Mouse (Mus musculus) left cerebral cortex, postnatal 36 days (tissue): ENCODE measurements around the gene Ddr1. TPM values are rescaled to one million over a fixed set of nuclear protein-coding genes. Genes with fewer than 3 reads are reported as not detected.

Experiments
- DNase-seq, 2 experiments: peaks; one replicate each; pipeline ENCODE4 v3.0.0; 2021 to 2022; ENCODE audit warnings: low spot score in 2 of 2, mixed read lengths in 1 of 2
- intact Hi-C: fragments of 180-260 bp; cut with DNase I; formaldehyde crosslinking; loops from one replicate; pipeline ENCODE4 v1.15.1; 2025
- total RNA-seq, 2 experiments: library from RNA; stranded (reverse); gene quantifications; 2 replicates each; pipeline ENCODE4 v1.2.3; 2021

Gene Ddr1
- total RNA-seq, 2 experiments from 2014 or later = 52.5 to 69.9 TPM

DNA sequence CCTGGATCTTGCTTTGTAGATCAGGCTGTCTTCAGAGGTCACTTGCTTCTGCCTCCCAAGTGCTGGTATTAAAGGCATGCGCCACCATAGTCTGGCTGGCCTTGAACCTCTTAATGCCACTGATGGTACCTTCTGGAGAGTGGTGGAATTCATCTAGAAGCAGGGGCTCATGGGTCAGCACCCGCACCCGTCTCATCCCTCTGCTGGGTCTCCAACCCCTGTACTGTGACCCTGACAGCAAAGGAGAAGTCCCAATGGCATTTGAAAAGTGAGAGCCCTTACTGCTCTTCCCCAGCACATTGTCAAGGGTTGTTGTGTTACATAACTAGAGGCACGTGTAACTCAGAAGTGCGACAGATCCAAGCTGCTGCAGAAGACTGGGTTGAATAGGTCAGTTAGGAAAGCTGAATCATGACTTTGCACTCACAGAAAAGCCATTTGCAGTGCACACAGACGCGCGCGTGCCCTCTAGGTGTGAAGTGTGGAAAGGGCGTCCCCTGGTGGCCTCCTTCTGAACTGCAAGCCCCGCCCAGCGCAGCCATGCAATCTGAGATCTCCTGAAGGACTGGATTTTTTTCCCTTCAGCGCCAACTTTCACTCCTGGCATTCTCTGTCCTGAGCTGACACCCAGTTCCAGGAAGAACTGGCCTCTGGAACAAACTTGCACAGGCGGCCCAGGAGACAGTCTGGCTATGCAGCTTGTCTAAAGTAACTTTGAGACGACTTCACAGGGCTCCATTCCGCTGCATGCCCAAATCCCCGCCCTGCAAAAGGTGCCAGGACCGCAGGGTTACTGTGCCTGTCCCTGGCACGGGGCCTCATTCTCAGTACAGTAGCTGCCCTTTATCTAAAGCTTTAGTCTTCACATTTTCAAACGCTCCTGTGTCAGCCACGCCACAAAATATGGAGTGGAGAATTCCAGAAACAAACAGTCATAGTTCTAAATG is 21.1 kb upstream of the Ddr1 start:
- peak; percentile 84 to 89 for DNase-seq
- intact Hi-C loops = loop anchor here (5.0 kb wide), 1 partner anchor 138 kb away; no protein-coding TSS in a partner anchor

- DNase-seq = no peak
- intact Hi-C loops = no loop called here
Observed at GRCm38 (mm10) chr17:35721676-35722075, 17.3 kb upstream of the Ddr1 start.

- peak; percentile 51 to 52 for DNase-seq
- intact Hi-C loops = no loop called here
Observed at GRCm38 (mm10) chr17:35720340-35720727, 15.9 kb upstream of the Ddr1 start.

DNA sequence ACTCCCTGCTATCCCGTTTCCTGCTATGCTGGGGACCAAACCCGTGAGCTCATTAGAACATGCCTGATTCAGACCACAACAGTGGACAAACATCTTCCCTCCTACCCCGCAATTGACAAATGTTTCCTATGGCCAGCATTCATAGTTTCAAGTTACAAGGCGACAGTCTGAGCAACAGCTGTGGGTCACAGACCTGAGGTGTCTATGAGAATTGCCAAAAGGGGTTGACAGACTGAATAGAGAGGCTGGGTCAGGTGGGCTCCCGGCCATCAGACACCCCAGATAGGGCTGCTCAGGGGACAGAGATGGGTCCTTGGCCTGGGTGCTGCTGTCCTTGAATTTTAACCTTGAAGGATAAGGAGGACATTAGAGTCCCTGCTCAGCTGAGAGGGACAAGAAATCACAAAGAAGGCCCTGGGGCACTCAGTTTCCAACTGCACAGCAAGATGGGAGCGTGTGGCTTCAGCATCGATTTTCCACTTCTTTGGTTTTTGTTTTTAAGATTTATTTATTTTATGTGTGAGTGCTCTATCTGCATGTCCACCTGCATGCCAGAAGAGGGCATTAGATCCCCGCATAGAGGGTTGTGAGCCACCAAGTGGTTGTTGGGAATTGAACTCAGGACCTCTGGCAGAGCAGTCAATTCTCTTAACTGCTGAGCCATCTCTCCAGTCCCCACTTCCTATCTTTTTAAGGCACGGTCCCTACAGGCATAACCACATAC is 15.4 kb upstream of the Ddr1 start:
- intact Hi-C loops = no loop called here

DNA sequence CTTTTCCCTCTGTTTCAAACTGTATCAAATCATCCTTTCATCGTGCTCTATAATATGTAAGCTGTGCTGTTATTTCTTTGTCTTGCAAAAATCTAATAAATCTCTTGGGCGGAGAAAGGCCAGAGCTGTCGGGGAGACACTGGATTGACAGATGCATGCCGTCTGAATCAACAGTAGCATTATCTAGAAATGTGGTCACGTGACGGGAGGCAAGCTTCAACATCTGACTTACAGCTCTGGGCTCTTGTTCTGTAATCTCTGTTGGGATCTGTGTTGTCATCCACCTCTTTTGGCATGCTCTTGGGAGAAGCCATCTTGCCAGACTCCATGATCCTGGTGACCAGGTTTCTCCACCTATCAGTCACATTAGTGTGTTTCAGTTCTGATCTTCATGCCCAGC is 12.7 kb upstream of the Ddr1 start:
- no peak for DNase-seq
- intact Hi-C loops = no loop called here

More for the DNA sequence above, 15.4 kb upstream of the Ddr1 start:
- DNase-seq = no peak

DNA sequence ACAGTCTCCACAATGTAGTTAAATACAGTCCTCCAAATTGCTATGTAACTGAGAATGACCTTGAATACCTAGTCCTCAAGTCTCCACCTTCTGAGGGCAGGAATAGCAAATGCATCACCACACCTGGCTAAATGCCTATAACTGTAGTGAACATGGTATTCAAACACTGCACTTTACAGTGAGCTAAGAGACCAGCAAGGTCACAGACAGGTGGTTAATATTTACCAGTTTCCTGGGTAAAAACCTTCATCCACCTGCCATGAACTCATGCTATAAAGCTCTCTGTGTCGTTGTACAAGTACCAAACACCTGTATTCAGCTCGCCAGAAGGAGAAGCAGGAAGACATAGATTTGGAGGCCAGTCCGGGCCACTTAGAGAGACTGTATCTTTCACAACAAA is 11.7 kb upstream of the Ddr1 start:
- no peak for DNase-seq
- intact Hi-C loops = no loop called here

DNA sequence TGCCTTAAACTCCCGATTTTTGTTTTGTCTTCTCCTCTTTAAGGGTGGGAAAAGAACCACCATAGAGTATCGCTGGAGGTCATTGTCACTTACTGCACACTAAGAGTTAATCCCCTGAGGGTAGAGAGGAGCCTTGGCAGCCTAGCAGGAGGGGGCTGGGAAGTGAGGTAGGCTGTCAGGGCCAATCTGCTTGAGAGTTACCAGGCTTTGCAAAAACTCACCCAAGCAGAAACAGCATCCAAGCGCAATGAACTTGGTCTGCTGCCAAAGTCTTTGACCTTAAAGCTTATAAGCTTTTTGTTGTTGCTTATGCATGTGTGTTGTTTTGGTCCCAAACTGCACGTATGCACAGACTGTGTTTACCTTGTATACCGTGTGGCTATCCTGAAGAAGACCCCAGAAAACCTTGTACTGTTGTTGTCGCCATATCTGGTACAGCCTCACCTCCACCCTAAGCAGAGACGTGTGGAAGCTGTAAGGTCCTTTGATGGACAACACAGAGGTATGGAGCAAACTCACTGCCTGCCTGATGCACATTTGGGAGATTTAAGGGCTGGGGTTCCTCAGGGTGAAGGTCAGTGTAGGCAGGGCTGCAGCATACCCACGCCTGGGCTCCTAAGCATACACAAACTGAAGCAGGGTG is 6.4 kb upstream of the Ddr1 start:
- intact Hi-C loops = no loop called here
- DNase-seq = no peak

- no peak for DNase-seq
- intact Hi-C loops = no loop called here
Observed at GRCm38 (mm10) chr17:35708611-35709010, 4.2 kb upstream of the Ddr1 start.

GRCm38 (mm10) chr17:35707929-35708328 is 3.5 kb upstream of the Ddr1 start:
- intact Hi-C loops = no loop called here
- no peak for DNase-seq

- DNase-seq = no peak
- intact Hi-C loops = no loop called here
Observed at GRCm38 (mm10) chr17:35705836-35706235, 1.4 kb upstream of the Ddr1 start.

DNA sequence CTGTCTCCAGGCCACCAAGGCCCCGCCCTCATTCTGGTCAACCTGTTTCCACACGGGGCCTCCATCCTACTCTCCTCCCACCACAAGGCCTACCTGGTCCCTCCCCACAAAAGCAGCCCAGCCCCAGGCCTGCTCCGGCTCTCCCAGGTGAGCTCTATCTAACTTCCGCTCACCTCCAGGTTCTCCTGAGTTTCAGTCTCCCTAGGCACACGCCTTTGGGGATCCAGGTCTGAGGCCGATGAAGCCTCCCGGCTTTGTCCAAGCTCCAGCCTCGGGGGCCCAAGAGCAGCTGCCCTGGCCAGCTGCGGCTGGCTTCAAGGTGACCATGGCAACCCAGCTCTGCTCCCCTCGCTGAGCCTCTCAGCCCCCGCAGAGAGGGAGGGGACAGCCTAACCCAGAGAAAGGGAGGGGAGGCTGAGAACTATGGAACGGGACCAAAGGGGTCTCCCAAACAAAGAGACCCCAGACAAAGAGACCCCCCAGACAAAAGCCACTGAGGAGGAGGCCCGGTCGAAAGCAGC is 610 bp downstream of the Ddr1 start:
- no peak for DNase-seq
- intact Hi-C loops = no loop called here

- intact Hi-C loops = no loop called here
Observed at GRCm38 (mm10) chr17:35703065-35703464, 1.4 kb downstream of the Ddr1 start.

DNA sequence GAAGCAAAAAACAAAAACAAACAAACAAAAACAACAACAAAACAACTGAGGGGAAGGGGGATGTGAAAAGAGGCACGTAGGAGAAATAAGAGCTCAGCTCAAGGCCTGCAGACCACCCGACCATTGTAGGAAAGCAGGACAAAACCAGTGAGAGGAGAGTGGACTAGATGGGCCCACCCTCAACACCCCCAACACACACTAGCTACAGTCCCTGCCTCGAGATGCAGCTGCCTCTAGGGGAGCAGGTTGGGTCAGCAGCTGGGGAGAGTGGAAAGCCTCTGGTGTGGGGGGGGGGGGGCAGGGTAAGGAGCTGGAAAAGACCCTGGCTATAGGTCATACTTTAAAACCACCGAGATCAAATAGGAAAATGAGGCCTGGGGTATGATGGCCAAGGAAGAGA is 1.8 kb downstream of the Ddr1 start:
- DNase-seq = no peak
- intact Hi-C loops = no loop called here

More at GRCm38 (mm10) chr17:35703065-35703464, 1.4 kb downstream of the Ddr1 start:
- no peak for DNase-seq

GRCm38 (mm10) chr17:35701978-35702461 is 2.4 kb downstream of the Ddr1 start:
- intact Hi-C loops = no loop called here
- DNase-seq = no peak

- intact Hi-C loops = no loop called here
- DNase-seq = no peak
Observed at GRCm38 (mm10) chr17:35701203-35701977, 3.0 kb downstream of the Ddr1 start.

GRCm38 (mm10) chr17:35700371-35700961 is 4.0 kb downstream of the Ddr1 start:
- DNase-seq = peak; percentile 81 to 88

GRCm38 (mm10) chr17:35699919-35700318 is 4.5 kb downstream of the Ddr1 start:
- intact Hi-C loops = no loop called here
- DNase-seq = peak; percentile 66 to 73

More at GRCm38 (mm10) chr17:35700371-35700961, 4.0 kb downstream of the Ddr1 start:
- intact Hi-C loops = no loop called here

DNA sequence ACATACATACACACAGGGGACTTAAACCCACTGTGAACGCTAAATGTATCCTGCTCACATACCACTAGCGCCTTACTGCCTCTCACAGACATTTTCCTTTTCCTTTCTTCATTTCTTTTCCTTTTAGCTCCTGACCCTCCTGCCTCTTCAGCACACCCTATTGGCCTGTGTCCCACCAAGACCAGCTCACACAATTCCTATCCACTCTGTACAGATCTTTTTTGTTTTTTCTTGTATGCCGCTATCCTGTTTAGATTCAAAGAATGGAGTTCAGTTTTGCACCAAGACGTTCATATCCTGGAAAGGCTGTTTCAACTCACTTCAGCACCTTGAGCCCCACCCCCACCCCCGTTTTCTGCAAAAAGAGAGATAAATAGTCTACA is 5.9 kb downstream of the Ddr1 start:
- intact Hi-C loops = no loop called here
- no peak for DNase-seq
